Mouse (Mus musculus) neural tube, embryonic 13.5 days (tissue): ENCODE results near the gene Adcy5. TPM values are rescaled to one million over a fixed set of nuclear protein-coding genes. Genes with fewer than 3 reads are reported as not detected.

Experiments
- ATAC-seq: fragments of 200-750 bp; cut with Nextera tagmentation; 2 replicates; pipeline ENCODE4 v1.8.0; 2017; ENCODE audit warnings: low read depth, mild to moderate bottlenecking, moderate TSS enrichment, moderate library complexity
- H3K27ac ChIP-seq: fragments of 300-500 bp; sonication (generic); replicated peaks from 2 replicates; pipeline ENCODE4 v1.5.1; 2015; ENCODE audit warnings: moderate library complexity, mild to moderate bottlenecking, inconsistent platforms
- H3K27me3 ChIP-seq: fragments of 300-500 bp; sonication (generic); 2 replicates; pipeline ENCODE4 v1.6.1; 2015; ENCODE audit warnings: mild to moderate bottlenecking, inconsistent platforms
- H3K36me3 ChIP-seq: fragments of 300-500 bp; sonication (generic); 2 replicates; pipeline ENCODE4 v1.6.1; 2015; ENCODE audit warnings: mild to moderate bottlenecking, inconsistent platforms
- H3K4me1 ChIP-seq: fragments of 300-500 bp; sonication (generic); replicated peaks from 2 replicates; pipeline ENCODE4 v1.6.1; 2015; ENCODE audit warnings: inconsistent platforms
- H3K4me2 ChIP-seq: fragments of 300-500 bp; sonication (generic); 2 replicates; pipeline ENCODE4 v1.6.1; 2015; ENCODE audit warnings: inconsistent platforms, mild to moderate bottlenecking, moderate library complexity
- H3K4me3 ChIP-seq: fragments of 300-500 bp; sonication (generic); 2 replicates; pipeline ENCODE4 v1.5.1; 2015; ENCODE audit warnings: mild to moderate bottlenecking, inconsistent platforms
- H3K9ac ChIP-seq: fragments of 300-500 bp; sonication (generic); 2 replicates; pipeline ENCODE4 v1.6.1; 2015; ENCODE audit warnings: moderate library complexity, mild to moderate bottlenecking, inconsistent platforms
- H3K9me3 ChIP-seq: fragments of 300-500 bp; sonication (generic); 2 replicates; pipeline ENCODE4 v1.6.1; 2016; ENCODE audit warnings: inconsistent platforms
- WGBS: fragments of 180-500 bp; shearing (Covaris S2); methylation state at CpG from one replicate; pipeline ENCODE4 v1.1.7; 2015; 5-methylcytosine and 5-hydroxymethylcytosine counted together
- polyA plus RNA-seq: library from polyadenylated mRNA; unstranded; fragments of >200 nt; fragmentation: Nextera tagmentation; extraction: Ambion mirVana; gene quantifications from 2 replicates; pipeline ENCODE4 v1.2.1, GENCODE M21; 2015

The Adcy5 gene
- polyA plus RNA-seq, 1 experiment from 2014 or later: 5.3 TPM

DNA sequence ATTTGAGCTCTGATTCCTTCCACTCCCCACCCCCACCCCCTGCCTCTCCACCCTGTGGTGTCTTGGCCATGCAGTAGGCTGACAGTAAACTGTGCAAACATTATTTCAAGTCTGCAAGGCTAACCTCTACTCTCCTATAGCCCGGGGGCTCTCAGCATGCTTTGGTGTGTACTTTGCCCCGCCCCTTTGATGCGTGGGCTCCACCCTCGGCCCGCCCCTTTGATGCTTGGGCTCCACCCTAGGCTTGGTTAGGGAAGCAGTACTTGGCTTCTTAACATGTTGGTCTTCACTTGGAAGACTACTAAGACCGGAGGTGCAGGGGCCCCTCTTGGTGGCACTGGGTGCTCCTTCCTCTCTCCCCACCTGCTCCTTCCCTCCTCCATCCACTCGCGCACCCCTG is 4.9 kb downstream of the Adcy5 start:
- Histone ChIP-seq H3K27me3 (peaks cover 19% of the 10 kb centered on the region), H3K36me3 (no peaks in the 10 kb centered on the region), H3K4me2 (peak overlapping the region; percentile 65), H3K9ac (peak overlapping the region; percentile 34; the same call in 1 of the 2 replicates), H3K9me3 (no peaks in the 10 kb centered on the region), H3K4me1 (peaks cover 83% of the 10 kb centered on the region), H3K27ac (no peak overlapping the region), H3K4me3 (peak overlapping the region; percentile 10; the same call in 1 of the 2 replicates)
- no peak for ATAC-seq
- WGBS: 63% methylated on average over 8 of the region's 8 CpGs

DNA sequence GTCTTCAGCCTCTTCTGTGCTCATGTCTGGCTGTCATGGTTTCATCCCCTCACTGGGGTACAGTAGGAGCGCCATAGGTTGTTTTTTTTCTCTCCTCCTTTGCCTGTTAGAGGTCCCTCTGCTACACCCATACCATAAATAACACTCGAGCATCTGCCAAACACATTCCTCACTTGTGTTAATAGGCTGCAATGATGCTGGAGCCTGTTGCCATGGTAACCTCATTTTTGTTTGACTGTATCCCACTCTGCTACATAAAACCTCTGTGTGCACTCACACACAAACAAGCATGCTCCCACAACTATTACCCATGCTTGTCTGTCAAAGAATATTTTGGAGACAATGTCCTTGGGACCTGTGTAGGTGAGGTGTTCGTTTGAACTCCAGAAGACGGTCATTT is 5.3 kb downstream of the Adcy5 start:
- Histone ChIP-seq H3K9me3 (no peaks in the 10 kb centered on the region), H3K9ac (peak overlapping the region; percentile 47; the same call in 1 of the 2 replicates), H3K27ac (no peak overlapping the region), H3K4me3 (peak overlapping the region; percentile 10; the same call in 1 of the 2 replicates), H3K4me1 (peaks cover 88% of the 10 kb centered on the region), H3K4me2 (peak overlapping the region; percentile 65), H3K27me3 (peaks cover 19% of the 10 kb centered on the region), H3K36me3 (no peaks in the 10 kb centered on the region)
- 55% methylated on average over 4 of the region's 4 CpGs for WGBS
- no peak for ATAC-seq

DNA sequence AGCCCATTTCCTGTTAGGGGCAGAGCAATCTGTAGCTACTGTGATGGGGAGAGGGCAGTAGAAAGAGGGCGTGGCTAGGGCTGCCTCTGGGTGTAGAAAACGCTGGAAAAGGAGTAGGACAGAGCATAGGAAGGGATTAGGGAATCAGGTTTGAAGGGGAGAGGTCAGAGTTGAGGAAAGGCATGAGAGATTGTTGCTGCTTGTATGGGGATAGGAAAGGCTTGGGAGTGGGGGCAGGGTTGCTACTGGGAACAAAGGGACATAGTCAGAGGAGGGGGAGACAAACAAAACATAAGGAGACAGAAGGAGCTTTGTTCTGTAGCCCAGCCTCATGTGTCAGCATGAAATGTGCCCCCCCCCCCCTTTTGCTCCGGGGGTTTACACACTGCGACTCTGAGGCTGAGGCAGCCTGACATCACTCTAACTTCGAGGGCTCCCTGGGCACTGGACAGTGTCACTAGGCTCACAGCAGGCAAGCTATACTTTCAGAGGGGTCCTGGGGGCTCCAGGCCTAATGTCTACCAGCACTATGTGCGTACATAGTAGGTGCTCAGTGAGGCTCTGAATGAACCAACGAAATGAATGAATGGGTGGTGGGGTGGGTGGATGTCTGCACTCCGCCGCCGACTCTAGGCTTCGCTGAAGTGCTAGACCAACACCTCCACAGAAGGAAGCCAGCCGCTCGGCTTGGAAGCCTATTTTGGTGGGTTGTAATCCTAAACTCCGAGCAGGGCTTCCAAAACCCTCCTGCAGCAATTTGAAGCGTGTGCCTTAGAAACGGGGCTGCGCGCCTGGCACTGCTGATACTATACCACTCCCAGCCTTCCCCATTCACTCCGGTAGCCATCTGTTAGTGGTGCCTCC is 9.9 kb downstream of the Adcy5 start:
- H3K4me1 ChIP-seq: peaks cover 61% of the 10 kb centered on the region
- peak overlapping the region; percentile 32 for H3K4me2 ChIP-seq
- peak overlapping the region; percentile 63 for H3K27ac ChIP-seq
- H3K27me3 ChIP-seq: no peaks in the 10 kb centered on the region
- H3K9ac ChIP-seq: peak overlapping the region; percentile 53
- peak; percentile 59 for ATAC-seq
- no peak overlapping the region for H3K4me3 ChIP-seq
- 32% methylated on average over 19 of the region's 19 CpGs for WGBS
- H3K9me3 ChIP-seq: no peaks in the 10 kb centered on the region
- no peaks in the 10 kb centered on the region for H3K36me3 ChIP-seq

DNA sequence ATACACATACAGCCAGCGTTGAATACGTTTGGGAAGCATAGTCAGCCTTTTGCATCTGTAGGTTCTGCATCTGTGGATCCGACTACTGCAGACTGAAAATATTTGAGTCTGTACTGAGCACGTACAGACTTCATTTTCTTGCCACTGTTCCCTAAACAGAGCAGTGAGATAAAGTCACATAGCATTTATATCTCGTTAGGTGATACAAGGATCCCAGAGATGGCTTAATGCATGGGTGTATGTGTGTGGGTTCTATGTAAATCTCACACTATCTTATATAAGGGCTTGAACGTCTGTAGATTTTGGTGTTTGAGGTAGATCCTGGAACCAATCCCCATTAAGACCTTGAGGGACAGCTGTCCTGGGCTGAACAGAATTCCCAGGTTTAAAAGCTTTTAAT is 10.7 kb downstream of the Adcy5 start:
- Histone ChIP-seq H3K4me2 (peak overlapping the region; percentile 32), H3K4me1 (peaks cover 54% of the 10 kb centered on the region)
- no peak for ATAC-seq

DNA sequence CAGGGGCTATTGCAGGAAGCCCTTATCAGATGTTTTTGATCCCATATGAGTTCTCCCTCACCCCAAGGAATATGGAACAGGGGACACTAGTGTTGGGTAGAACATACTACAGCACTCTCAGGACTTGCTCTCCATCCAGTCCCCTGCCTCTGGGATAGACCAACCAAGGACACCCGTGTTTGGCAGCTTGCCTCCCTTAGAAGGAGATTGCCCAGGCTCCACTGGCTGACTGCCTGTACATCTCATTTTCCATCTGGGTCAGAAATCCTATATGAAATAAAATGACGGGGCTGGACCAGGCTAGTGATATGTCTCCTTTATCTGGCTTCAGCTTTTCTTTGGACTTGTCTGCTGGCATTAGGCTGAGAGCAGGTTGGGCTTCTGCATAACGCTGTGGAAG is 11.1 kb downstream of the Adcy5 start:
- WGBS: 87% methylated on average over 3 of the region's 3 CpGs
- no peak overlapping the region for H3K9ac ChIP-seq
- H3K4me3 ChIP-seq: no peak overlapping the region
- no peaks in the 10 kb centered on the region for H3K9me3 ChIP-seq
- H3K36me3 ChIP-seq: no peaks in the 10 kb centered on the region
- H3K27ac ChIP-seq: no peak overlapping the region
- no peaks in the 10 kb centered on the region for H3K27me3 ChIP-seq
- peaks cover 49% of the 10 kb centered on the region for H3K4me1 ChIP-seq
- no peak for ATAC-seq
- H3K4me2 ChIP-seq: no peak overlapping the region

More for the DNA sequence above, 10.7 kb downstream of the Adcy5 start:
- 65% methylated on average over 6 of the region's 6 CpGs for WGBS
- Histone ChIP-seq H3K4me3 (no peak overlapping the region), H3K36me3 (no peaks in the 10 kb centered on the region), H3K27ac (peak overlapping the region; percentile 63; the same call in 1 of the 2 replicates), H3K9ac (peak overlapping the region; percentile 53), H3K9me3 (no peaks in the 10 kb centered on the region), H3K27me3 (no peaks in the 10 kb centered on the region)

DNA sequence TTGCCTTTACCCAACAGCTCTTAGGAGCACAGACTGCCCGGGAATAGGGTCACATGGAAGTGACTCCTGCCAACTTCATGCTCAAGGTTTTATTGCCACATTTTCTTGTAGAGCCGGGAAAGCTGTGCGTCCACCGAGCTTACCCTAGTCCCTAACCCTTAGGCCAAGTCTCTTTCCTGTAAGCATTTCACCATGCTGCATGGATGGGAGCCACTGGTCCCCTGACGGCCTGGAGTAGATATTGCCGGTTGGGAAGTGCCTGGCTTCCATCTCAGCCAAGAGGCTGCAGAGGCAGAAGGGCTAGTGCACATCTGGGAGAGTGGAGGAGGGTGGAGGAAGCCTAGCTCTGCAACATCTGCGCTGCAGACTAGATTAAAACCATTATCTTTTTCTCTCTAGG is 14.8 kb downstream of the Adcy5 start:
- Histone ChIP-seq H3K9me3 (no peaks in the 10 kb centered on the region), H3K4me2 (no peak overlapping the region), H3K27me3 (no peaks in the 10 kb centered on the region), H3K4me3 (no peak overlapping the region), H3K36me3 (no peaks in the 10 kb centered on the region), H3K4me1 (peaks cover 27% of the 10 kb centered on the region), H3K27ac (no peak overlapping the region), H3K9ac (no peak overlapping the region)
- ATAC-seq: no peak
- 71% methylated on average over 7 of the region's 7 CpGs for WGBS

DNA sequence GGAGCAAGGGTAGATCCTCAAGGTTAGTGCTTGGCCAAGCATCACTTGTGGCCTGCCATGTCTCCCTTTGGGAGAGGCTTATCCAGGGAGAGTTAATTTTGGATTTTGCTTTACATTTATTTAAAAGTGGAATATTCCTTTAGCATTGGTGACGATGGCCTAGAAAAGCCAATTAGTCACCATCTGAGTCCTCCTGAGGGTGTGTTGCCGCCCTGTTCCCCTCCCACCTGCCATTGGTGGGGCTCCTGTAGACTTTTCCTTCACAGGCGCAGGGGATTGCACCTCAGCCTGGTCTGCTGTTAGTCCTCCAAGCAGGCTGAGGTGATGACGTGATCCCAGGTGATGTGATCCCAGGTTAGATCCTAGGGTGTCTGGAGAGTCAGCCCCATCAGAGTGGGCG is 17.5 kb downstream of the Adcy5 start:
- no peak for ATAC-seq
- 91% methylated on average over 5 of the region's 5 CpGs for WGBS
- no peaks in the 10 kb centered on the region for H3K36me3 ChIP-seq
- no peak overlapping the region for H3K4me3 ChIP-seq
- H3K4me1 ChIP-seq: peaks cover 9% of the 10 kb centered on the region; the same call in 1 of the 2 replicates
- H3K27ac ChIP-seq: no peak overlapping the region
- no peaks in the 10 kb centered on the region for H3K9me3 ChIP-seq
- no peak overlapping the region for H3K9ac ChIP-seq
- no peaks in the 10 kb centered on the region for H3K27me3 ChIP-seq
- no peak overlapping the region for H3K4me2 ChIP-seq

DNA sequence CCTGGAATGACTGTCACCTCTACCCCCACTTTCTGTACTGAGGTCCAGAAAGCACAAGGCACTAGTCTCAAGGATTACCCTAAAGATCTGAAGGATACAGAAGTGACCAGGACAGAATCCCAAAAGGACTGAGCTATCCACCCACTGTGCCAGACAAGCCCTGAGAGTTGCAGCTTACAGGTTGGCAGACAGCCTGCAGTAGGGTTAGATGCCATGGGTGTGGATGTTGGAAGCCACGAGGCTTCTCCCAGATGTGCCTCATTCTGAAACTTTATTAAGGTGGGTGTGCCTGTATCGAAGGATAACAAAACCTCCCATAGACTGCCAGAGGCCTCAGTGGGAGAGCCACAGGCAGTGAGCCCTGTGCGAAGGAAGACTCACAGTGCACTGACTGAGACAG is 23.8 kb downstream of the Adcy5 start:
- no peak overlapping the region for H3K4me2 ChIP-seq
- peaks cover 23% of the 10 kb centered on the region for H3K4me1 ChIP-seq
- H3K27ac ChIP-seq: 0 out of 2 replicates have a peak overlapping the region, but pooled peaks have one; percentile 18
- 0 out of 2 replicates have a peak, but pooled peaks cover 3% of the 10 kb centered on the region for H3K36me3 ChIP-seq
- no peaks in the 10 kb centered on the region for H3K27me3 ChIP-seq
- no peak for ATAC-seq
- no peak overlapping the region for H3K4me3 ChIP-seq
- no peak overlapping the region for H3K9ac ChIP-seq
- H3K9me3 ChIP-seq: no peaks in the 10 kb centered on the region
- 80% methylated on average over 3 of the region's 3 CpGs for WGBS

DNA sequence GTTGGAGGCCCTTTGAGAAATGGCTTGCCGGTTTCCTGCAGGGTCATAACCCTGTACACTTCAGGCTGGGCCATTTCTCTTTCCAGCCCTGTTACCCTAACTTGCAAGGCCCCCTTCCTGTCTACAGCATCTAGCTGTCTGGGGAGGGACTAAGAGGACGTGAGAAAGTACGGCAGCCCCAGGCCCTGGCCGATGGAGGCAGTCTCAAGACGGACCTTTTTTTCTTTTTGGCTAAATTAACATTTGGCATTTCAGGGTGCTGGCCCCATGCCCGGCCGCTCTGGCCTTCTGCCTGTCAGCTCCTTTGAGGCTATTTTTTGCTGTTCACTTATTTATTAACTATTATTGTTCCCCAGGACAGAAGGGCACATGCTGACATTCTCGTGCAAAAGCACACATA is 24.4 kb downstream of the Adcy5 start:
- Histone ChIP-seq H3K27me3 (no peaks in the 10 kb centered on the region), H3K36me3 (0 out of 2 replicates have a peak, but pooled peaks cover 3% of the 10 kb centered on the region), H3K4me3 (no peak overlapping the region), H3K27ac (0 out of 2 replicates have a peak overlapping the region, but pooled peaks have one; percentile 18), H3K4me2 (no peak overlapping the region), H3K9ac (no peak overlapping the region), H3K9me3 (no peaks in the 10 kb centered on the region), H3K4me1 (peaks cover 23% of the 10 kb centered on the region)
- ATAC-seq: no peak
- 38% methylated on average over 8 of the region's 8 CpGs for WGBS

DNA sequence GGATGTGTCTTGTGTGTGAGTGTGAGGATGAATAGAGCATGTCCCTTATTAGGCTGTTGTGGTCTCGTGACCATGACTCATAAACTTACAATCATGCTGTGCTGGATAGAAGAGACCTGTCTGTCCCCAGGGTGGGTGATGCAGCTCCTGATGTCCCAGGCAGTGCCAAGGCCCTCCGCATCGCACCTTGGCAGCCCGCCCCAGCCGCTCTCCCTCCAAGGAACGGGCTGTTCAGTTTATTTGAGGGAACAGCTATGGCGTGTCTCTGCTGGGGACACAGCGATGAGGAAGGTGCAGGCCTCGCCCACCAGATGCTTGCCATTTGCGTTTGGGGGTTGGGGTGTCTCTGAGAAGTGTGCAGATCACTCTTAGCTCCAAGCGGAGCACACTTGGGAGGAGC is 28.5 kb downstream of the Adcy5 start:
- no peak for ATAC-seq
- Histone ChIP-seq H3K27ac (no peak overlapping the region), H3K9ac (no peak overlapping the region), H3K9me3 (no peaks in the 10 kb centered on the region), H3K4me1 (peaks cover 30% of the 10 kb centered on the region), H3K27me3 (no peaks in the 10 kb centered on the region), H3K4me2 (no peak overlapping the region), H3K4me3 (no peak overlapping the region), H3K36me3 (0 out of 2 replicates have a peak, but pooled peaks cover 3% of the 10 kb centered on the region)
- 81% methylated on average over 11 of the region's 11 CpGs for WGBS

DNA sequence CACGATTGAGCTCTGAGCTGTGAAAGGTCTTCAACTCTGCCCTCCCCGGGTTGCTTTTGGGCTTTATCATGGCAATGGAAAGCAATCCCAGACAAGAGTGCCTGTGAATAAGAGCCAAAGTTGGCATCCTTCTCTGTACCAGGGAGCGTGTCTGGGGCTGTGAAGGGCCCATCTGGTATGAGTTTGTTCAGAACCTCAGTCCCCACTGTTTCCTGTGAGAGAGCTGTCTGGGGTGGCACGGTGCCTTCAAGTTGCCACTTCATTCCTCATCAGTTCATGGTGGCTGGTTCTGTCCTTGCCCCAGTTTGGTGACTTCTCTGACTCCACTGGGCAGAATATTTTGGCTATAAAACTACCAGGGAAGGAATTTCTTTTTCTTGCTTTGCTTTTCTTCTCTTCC is 33.4 kb downstream of the Adcy5 start:
- no peak overlapping the region for H3K27ac ChIP-seq
- 91% methylated on average over 4 of the region's 4 CpGs for WGBS
- H3K9me3 ChIP-seq: no peaks in the 10 kb centered on the region
- no peak overlapping the region for H3K4me3 ChIP-seq
- no peak for ATAC-seq
- no peaks in the 10 kb centered on the region for H3K27me3 ChIP-seq
- H3K9ac ChIP-seq: no peak overlapping the region
- H3K36me3 ChIP-seq: no peaks in the 10 kb centered on the region
- H3K4me2 ChIP-seq: no peak overlapping the region
- H3K4me1 ChIP-seq: peaks cover 21% of the 10 kb centered on the region

DNA sequence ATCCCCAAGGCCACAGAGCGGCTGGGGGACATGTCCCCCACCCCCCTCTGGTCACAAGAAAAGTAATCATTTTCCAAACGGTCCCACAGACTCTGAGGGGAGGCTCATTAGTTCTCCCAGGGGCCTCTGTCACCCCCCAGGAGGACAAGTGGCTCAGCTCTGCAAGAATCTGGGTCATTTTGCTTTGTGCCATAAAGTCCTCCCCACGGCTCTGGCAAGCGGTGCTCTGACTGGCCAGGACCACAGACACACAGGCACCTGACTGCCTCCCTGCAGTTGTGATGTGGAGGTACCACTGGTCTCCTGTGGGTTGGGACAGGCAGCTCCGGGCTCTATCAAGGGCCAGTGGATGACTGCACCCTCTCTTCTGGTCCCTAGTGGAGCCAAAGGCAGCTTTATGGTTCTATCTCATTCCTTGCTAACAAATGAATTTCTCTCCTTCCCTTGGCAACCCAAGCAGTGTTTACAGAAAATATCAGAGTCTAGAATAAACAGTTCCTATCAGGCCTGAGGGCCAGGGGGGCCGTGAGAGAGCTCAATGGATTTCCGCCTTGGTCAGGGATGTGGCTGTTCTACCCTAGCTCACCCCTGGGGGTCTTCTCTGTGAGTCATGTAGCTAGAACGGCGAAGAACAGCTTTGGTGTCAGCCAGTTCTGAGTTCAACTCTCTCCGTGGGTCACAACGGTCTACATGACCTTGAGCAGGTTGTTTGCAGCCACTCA is 34.9 kb downstream of the Adcy5 start:
- H3K4me3 ChIP-seq: no peak overlapping the region
- no peak overlapping the region for H3K27ac ChIP-seq
- H3K9me3 ChIP-seq: no peaks in the 10 kb centered on the region
- H3K9ac ChIP-seq: no peak overlapping the region
- peaks cover 33% of the 10 kb centered on the region for H3K4me1 ChIP-seq
- WGBS: 71% methylated on average over 11 of the region's 11 CpGs
- H3K36me3 ChIP-seq: no peaks in the 10 kb centered on the region
- ATAC-seq: no peak
- no peak overlapping the region for H3K4me2 ChIP-seq
- no peaks in the 10 kb centered on the region for H3K27me3 ChIP-seq
